Mouse (Mus musculus): Measurements from ENCODE around the gene Taf1b.
"Not testable (repeated sequence)": the region's sequence is repeated elsewhere in the genome, so short reads cannot be mapped to it uniquely, and the experiment has no call there.

DNA sequence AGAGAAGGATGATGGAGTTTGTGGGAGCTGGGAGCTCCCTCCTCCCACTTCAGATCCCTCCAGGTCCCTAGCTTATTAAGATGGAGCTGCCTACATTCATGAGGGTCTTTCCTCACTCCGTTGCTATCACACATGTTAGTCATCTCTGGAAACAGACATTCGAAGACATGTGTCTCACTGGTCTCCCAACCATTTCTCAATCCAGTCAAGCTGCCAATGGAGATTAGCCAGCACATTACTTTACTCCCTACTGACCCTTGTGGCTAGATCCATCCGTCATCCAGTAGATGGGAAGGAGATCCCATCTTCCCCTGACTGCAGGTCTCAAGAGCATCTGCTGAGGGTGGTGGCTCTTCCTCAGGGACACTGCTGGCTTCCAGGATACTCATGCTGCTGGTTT is 3.4 kb upstream of the Taf1b start:
- not testable (repeated sequence) for TF ChIP-seq EP300 (optimal IDR thresholded peaks at IDR 0.05); CTCF (IDR thresholded peaks at IDR 0.05; ENCODE audit: low read depth)
